12 mouse cellular contexts compared by ENCODE assay signal in genomic region chrX:11267791-11268190, GRCm38 (mm10). TPM values are rescaled to one million over a fixed set of nuclear protein-coding genes. Genes with fewer than 3 reads are reported as not detected.
A peak's percentile ranks its signal among the peaks of the same experiment; 100 is the strongest.
DNase-seq lines count a peak whose midpoint lies in the region; ATAC-seq and TF ChIP-seq lines count a peak whose summit lies in the region.
"Had no signal": no experiment of that assay in that cellular context is flagged by ENCODE, and none has a peak within 500 bp of the region (broad histone marks: within the 10 kb centered on the region; RNA-seq: fewer than 3 reads in every experiment).

No protein-coding gene starts in this region.

- TF ChIP-seq POLR2A in thymus, adult 2 months (IDR thresholded peaks at IDR 0.05; ENCODE audit: control insufficient read depth, extremely low read depth, insufficient read depth, low read length, poor library complexity) = no peak

- H3K9me3 ChIP-seq in limb, embryonic 13.5 days = no peaks in the 10 kb centered on the region
- H3K9me3 ChIP-seq in limb, embryonic 10.5 days (replicated peaks) = no peaks in the 10 kb centered on the region
- H3K9me3 ChIP-seq in forebrain, embryonic 10.5 days = no peaks in the 10 kb centered on the region
- H3K9me3 ChIP-seq: liver, embryonic 15.5 days had no signal

- DNase-seq in limb, embryonic 10.5 days (ENCODE audit: low spot score) = no peak
- peak; percentile 28 for DNase-seq in forelimb bud, embryonic 11.5 days (ENCODE audit: low read depth, low spot score)
- peak; percentile 30 to 52 for DNase-seq in heart, postnatal 10 days
- DNase-seq in kidney, postnatal 36 days = peak; percentile 21 to 28
- DNase-seq in forebrain, embryonic 10.5 days (ENCODE audit: extremely low spot score, low spot score) = no peak
- DNase-seq in thymus, adult 2 months = no peak
- no peak for DNase-seq in left cerebral cortex, adult 9 months (ENCODE audit: low spot score in 2 of 2)

- H3K4me1 ChIP-seq in limb, embryonic 13.5 days = peaks cover 24% of the 10 kb centered on the region; the same call in 1 of the 2 replicates
- H3K4me1 ChIP-seq in limb, embryonic 10.5 days = peaks cover 25% of the 10 kb centered on the region
- H3K4me1 ChIP-seq in forebrain, embryonic 10.5 days = no peaks in the 10 kb centered on the region
- no peaks in the 10 kb centered on the region for H3K4me1 ChIP-seq in thymus, adult 2 months (replicated peaks; ENCODE audit: control insufficient read depth, insufficient read depth, low read length)
- H3K4me1 ChIP-seq: liver, embryonic 15.5 days had no signal

- no peaks in the 10 kb centered on the region for H3K36me3 ChIP-seq in limb, embryonic 13.5 days
- H3K36me3 ChIP-seq in limb, embryonic 10.5 days = no peaks in the 10 kb centered on the region
- H3K36me3 ChIP-seq in forebrain, embryonic 10.5 days (replicated peaks) = no peaks in the 10 kb centered on the region
- H3K36me3 ChIP-seq in thymus, adult 2 months (ENCODE audit: control insufficient read depth, insufficient read depth, low read length) = no peaks in the 10 kb centered on the region
- H3K36me3 ChIP-seq: liver, embryonic 15.5 days had no signal

- no peak overlapping the region for H3K4me2 ChIP-seq in limb, embryonic 13.5 days (replicated peaks)
- H3K4me2 ChIP-seq: liver, embryonic 15.5 days had no signal

- WGBS in limb, embryonic 13.5 days = 46% methylated on average over 7 of the region's 7 CpGs
- 55% methylated on average over 7 of the region's 7 CpGs for WGBS in limb, embryonic 10.5 days
- 72% methylated on average over 7 of the region's 7 CpGs for WGBS in forebrain, embryonic 10.5 days
- 71% methylated on average over 7 of the region's 7 CpGs for WGBS in thymus, adult 2 months

- TF ChIP-seq CTCF in thymus, adult 2 months (IDR thresholded peaks at IDR 0.05; ENCODE audit: borderline replicate concordance, control insufficient read depth, extremely low read depth, insufficient read depth, low read length, poor library complexity) = no peak

- H3K9ac ChIP-seq in limb, embryonic 13.5 days = no peak overlapping the region
- H3K9ac ChIP-seq: liver, embryonic 15.5 days had no signal

- H3K4me3 ChIP-seq in limb, embryonic 13.5 days = no peak overlapping the region
- no peak overlapping the region for H3K4me3 ChIP-seq in limb, embryonic 10.5 days
- H3K4me3 ChIP-seq in forebrain, embryonic 10.5 days = no peak overlapping the region
- H3K4me3 ChIP-seq in thymus, adult 2 months (ENCODE audit: control insufficient read depth, insufficient read depth, low read length) = no peak overlapping the region
- H3K4me3 ChIP-seq: liver, embryonic 15.5 days had no signal

- no peak overlapping the region for H3K27ac ChIP-seq in limb, embryonic 13.5 days
- no peak overlapping the region for H3K27ac ChIP-seq in limb, embryonic 10.5 days
- no peak overlapping the region for H3K27ac ChIP-seq in forebrain, embryonic 10.5 days
- no peak overlapping the region for H3K27ac ChIP-seq in thymus, adult 2 months (ENCODE audit: control insufficient read depth, insufficient read depth, low read length)
- H3K27ac ChIP-seq: liver, embryonic 15.5 days had no signal

- peaks cover 49% of the 10 kb centered on the region for H3K27me3 ChIP-seq in limb, embryonic 13.5 days
- H3K27me3 ChIP-seq in limb, embryonic 10.5 days (ENCODE audit: low read depth, poor library complexity, severe bottlenecking) = peaks cover 94% of the 10 kb centered on the region
- H3K27me3 ChIP-seq in forebrain, embryonic 10.5 days (ENCODE audit: poor library complexity, severe bottlenecking) = peaks cover 84% of the 10 kb centered on the region
- H3K27me3 ChIP-seq in thymus, adult 2 months (ENCODE audit: control insufficient read depth, insufficient read depth, low read length) = no peaks in the 10 kb centered on the region
- H3K27me3 ChIP-seq: liver, embryonic 15.5 days had no signal

- ATAC-seq in limb, embryonic 13.5 days (ENCODE audit: low FRiP score, low read depth) = peak; percentile 84
- ATAC-seq: forebrain, embryonic 16.5 days had no signal

- intact Hi-C loops in heart, postnatal 10 days (cut with DNase I) = no loop called here

RNA-seq across cellular contexts. Expression of gene H2al1a, which starts 31.3 kb away (rescaled TPM):
- polyA plus RNA-seq in limb, embryonic 13.5 days (2015; fragmentation: Nextera tagmentation; extraction: Ambion mirVana) = not detected in 2 replicates
- not detected in 2 replicates for polyA plus RNA-seq in limb, embryonic 10.5 days (2016; fragmentation: Nextera tagmentation; extraction: Ambion mirVana)
- not detected for total RNA-seq in heart, postnatal 10 days (2021)
- not detected in 2 replicates for polyA plus RNA-seq in forebrain, embryonic 10.5 days (2016; fragmentation: Nextera tagmentation; extraction: Ambion mirVana)
- not detected in 2 replicates for polyA plus RNA-seq in thymus, adult 2 months (2012; rRNA removed)
- total RNA-seq: heart, postnatal 36 days had no signal
- polyA plus RNA-seq: forebrain, embryonic 16.5 days; liver, embryonic 15.5 days; thymus, postnatal 0 days had no signal

RNA-seq across cellular contexts. Expression of gene H2al1b, which starts 34.4 kb away (rescaled TPM):
- not detected in 2 replicates for polyA plus RNA-seq in limb, embryonic 13.5 days (2015; fragmentation: Nextera tagmentation; extraction: Ambion mirVana)
- polyA plus RNA-seq in limb, embryonic 10.5 days (2016; fragmentation: Nextera tagmentation; extraction: Ambion mirVana) = not detected in 2 replicates
- total RNA-seq in heart, postnatal 10 days (2021) = not detected
- not detected in 2 replicates for polyA plus RNA-seq in forebrain, embryonic 10.5 days (2016; fragmentation: Nextera tagmentation; extraction: Ambion mirVana)
- polyA plus RNA-seq in thymus, adult 2 months (2012; rRNA removed) = not detected in 2 replicates
- total RNA-seq: heart, postnatal 36 days had no signal
- polyA plus RNA-seq: forebrain, embryonic 16.5 days; liver, embryonic 15.5 days; thymus, postnatal 0 days had no signal

RNA-seq across cellular contexts. Expression of gene H2al1c, which starts 37.7 kb away (rescaled TPM):
- not detected in 2 replicates for polyA plus RNA-seq in limb, embryonic 13.5 days (2015; fragmentation: Nextera tagmentation; extraction: Ambion mirVana)
- not detected in 2 replicates for polyA plus RNA-seq in limb, embryonic 10.5 days (2016; fragmentation: Nextera tagmentation; extraction: Ambion mirVana)
- not detected for total RNA-seq in heart, postnatal 10 days (2021)
- polyA plus RNA-seq in forebrain, embryonic 10.5 days (2016; fragmentation: Nextera tagmentation; extraction: Ambion mirVana) = not detected in 2 replicates
- not detected in 2 replicates for polyA plus RNA-seq in thymus, adult 2 months (2012; rRNA removed)
- total RNA-seq: heart, postnatal 36 days had no signal
- polyA plus RNA-seq: forebrain, embryonic 16.5 days; liver, embryonic 15.5 days; thymus, postnatal 0 days had no signal

RNA-seq across cellular contexts. Expression of gene H2al1d, which starts 40.8 kb away (rescaled TPM):
- not detected in 2 replicates for polyA plus RNA-seq in limb, embryonic 13.5 days (2015; fragmentation: Nextera tagmentation; extraction: Ambion mirVana)
- polyA plus RNA-seq in limb, embryonic 10.5 days (2016; fragmentation: Nextera tagmentation; extraction: Ambion mirVana) = not detected in 2 replicates
- not detected for total RNA-seq in heart, postnatal 10 days (2021)
- not detected in 2 replicates for polyA plus RNA-seq in forebrain, embryonic 10.5 days (2016; fragmentation: Nextera tagmentation; extraction: Ambion mirVana)
- not detected in 2 replicates for polyA plus RNA-seq in thymus, adult 2 months (2012; rRNA removed)
- total RNA-seq: heart, postnatal 36 days had no signal
- polyA plus RNA-seq: forebrain, embryonic 16.5 days; liver, embryonic 15.5 days; thymus, postnatal 0 days had no signal

RNA-seq across cellular contexts. Expression of gene H2al1e, which starts 43.9 kb away (rescaled TPM):
- polyA plus RNA-seq in limb, embryonic 13.5 days (2015; fragmentation: Nextera tagmentation; extraction: Ambion mirVana) = not detected in 2 replicates
- not detected in 2 replicates for polyA plus RNA-seq in limb, embryonic 10.5 days (2016; fragmentation: Nextera tagmentation; extraction: Ambion mirVana)
- total RNA-seq in heart, postnatal 10 days (2021) = not detected
- polyA plus RNA-seq in forebrain, embryonic 10.5 days (2016; fragmentation: Nextera tagmentation; extraction: Ambion mirVana) = not detected in 2 replicates
- polyA plus RNA-seq in thymus, adult 2 months (2012; rRNA removed) = not detected in 2 replicates
- total RNA-seq: heart, postnatal 36 days had no signal
- polyA plus RNA-seq: forebrain, embryonic 16.5 days; liver, embryonic 15.5 days; thymus, postnatal 0 days had no signal

Comparison
In these comparisons a context has a peak if more than half of its experiments do, and no peak if none do; other contexts are left out.
1. DNase-seq: peak in forelimb bud, embryonic 11.5 days (single experiment), heart, postnatal 10 days (2 of 2) and kidney, postnatal 36 days (2 of 2); none in limb, embryonic 10.5 days (single experiment), forebrain, embryonic 10.5 days (single experiment), thymus, adult 2 months (single experiment) and left cerebral cortex, adult 9 months (0 of 2).